Mouse (Mus musculus) spleen, adult 2 months (tissue): Measurements from ENCODE around the gene Fgr.

Experiments used
- CTCF ChIP-seq: fragments of 200-500 bp; IDR thresholded peaks from 2 replicates; pipeline ENCODE4 v1.5.1; 2011; ENCODE audit warnings: mild to moderate bottlenecking, inconsistent platforms; ENCODE audit not compliant: insufficient read depth, insufficient read length, insufficient replicate concordance; ENCODE audit errors: extremely low read depth
- POLR2A ChIP-seq: fragments of 200-500 bp; IDR thresholded peaks from 2 replicates; pipeline ENCODE4 v1.6.1; 2011; ENCODE audit warnings: low read depth, low read length, inconsistent platforms

GRCm38 (mm10) chr4:133014088-133014487, 40.2 kb downstream of the Fgr start:
- TF ChIP-seq CTCF (no peak), POLR2A (no peak)
